Mouse (Mus musculus) hematopoietic stem cell, adult 5-6 weeks (primary cell): ENCODE measurements around the gene Clic5. TPM values are rescaled to one million over a fixed set of nuclear protein-coding genes. Genes with fewer than 3 reads are reported as not detected.

Experiments used
- ATAC-seq, 2 experiments: fragments of 125-278 bp in 1 of 2; replicated peaks in 1 of 2; 2 replicates each; pipeline ENCODE4 v1.8.0; 2016 to 2017; ENCODE audit warnings: inconsistent platforms in 2 of 2, mild to moderate bottlenecking in 2 of 2, moderate number of reproducible peaks in 2 of 2, low read depth in 1 of 2, moderate TSS enrichment in 1 of 2; ENCODE audit not compliant: low FRiP score in 2 of 2, poor library complexity in 2 of 2, severe bottlenecking in 2 of 2, insufficient read depth in 1 of 2, low TSS enrichment in 1 of 2
- total RNA-seq: library from RNA; stranded (forward); fragments of 172-1452, 232-1000 nt; gene quantifications from 2 replicates; pipeline ENCODE4 v1.2.3, GENCODE M21; 2017

The Clic5 gene
- total RNA-seq, 1 experiment from 2014 or later = 14.0 TPM

DNA sequence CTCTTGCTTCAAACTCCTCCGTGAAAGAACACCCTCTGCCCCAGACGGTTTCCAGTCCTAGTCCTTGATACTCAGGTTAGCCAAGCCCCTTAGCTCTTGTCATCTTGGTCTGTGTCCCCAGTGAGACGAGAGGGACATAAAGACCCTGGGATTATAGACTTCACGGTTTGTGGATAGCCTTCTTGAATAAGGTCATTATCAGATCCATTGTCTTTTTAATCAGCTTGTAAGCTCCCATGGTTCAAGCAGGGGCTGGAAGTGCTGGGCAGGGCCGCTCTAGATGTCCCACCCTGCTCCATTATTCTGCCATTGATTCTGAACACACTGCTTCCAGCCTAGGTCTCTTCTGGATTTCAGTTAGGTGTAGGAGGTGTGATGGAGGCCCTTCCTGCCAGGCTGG lies 55.7 kb downstream of the Clic5 start:
- ATAC-seq = no peak

DNA sequence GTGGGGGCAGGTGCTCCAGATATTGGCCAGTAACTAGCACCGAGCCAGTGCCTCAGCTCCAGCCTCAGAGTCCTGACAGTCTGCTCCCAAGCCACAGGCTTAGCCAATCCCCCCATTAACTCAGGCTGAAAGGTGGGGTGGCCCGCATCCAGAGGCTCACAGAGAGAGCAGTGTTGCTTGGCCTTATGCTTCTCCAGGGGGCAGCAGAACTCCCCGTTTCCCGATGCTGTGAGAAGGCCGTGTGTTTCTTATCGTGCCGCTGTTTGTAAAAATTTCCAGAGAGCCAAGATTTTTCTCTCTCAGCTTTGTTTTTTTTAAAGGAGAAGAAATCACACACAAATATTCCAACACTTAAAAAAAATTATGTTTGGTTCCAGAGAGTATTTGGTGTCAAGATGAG lies 56.2 kb downstream of the Clic5 start:
- no peak for ATAC-seq

DNA sequence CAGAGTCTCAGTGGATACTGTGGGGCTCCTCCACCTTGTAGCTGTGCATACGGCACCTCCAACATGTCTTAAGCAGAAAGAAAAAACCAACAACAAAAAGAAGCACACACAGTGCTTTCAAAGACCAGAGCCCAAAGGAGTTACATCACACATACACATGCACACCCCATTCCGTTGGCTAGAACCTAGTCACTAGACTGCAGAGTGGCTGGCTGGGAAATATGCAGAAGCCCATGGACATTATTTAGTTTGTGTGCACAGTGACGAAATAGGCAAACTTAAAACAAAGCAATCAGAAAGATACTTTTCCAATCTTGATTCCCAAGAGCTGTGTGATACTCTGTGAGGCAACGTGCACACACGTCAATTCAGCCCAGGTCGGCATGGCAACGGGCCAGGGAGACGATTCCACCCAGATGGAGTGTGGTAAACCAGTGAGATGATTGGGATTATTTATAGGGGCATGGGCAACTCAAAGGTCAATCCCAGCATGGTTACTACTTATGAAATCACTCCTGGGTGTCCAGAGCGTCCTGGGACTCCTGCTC lies 57.8 kb downstream of the Clic5 start:
- ATAC-seq = no peak

DNA sequence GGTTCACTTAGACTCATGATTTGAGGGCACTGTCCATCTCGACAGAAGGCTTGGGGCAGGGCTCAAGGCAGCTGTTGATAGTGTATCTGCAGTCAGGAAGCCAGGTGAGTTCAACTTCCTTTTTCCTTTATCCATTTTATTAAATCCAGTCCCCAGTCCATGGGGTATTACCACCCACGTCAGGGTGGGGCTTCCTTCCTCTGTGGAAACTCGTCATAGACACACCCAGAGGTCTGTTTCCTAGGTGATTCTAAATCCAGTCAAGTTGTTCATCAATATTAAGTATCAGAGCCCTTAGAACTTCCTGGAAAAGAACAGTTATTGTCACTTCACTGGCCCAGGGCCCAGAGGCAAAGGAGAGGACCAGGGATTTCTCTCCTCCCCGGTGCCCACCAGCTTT lies 61.2 kb downstream of the Clic5 start:
- no peak for ATAC-seq

DNA sequence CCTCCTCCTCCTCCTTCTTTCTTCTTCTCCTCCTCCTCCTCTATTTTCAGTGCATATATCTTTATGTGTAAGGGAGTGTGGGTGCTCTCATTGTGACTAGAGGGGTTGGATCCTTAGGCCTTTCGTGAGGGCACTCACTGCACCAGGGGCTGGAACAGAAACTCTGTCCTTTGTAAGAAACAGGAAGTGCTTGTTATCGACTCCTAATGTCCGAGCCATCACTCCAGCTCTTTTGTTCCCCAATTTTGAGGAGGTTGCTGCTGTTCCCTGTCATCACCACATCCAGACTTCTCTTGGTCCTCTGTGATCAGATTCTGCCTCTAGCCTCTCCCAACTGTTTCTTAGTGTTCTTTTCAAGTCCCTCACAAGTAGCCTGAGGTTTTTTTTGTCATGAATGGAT lies 64.3 kb downstream of the Clic5 start:
- ATAC-seq = no peak

DNA sequence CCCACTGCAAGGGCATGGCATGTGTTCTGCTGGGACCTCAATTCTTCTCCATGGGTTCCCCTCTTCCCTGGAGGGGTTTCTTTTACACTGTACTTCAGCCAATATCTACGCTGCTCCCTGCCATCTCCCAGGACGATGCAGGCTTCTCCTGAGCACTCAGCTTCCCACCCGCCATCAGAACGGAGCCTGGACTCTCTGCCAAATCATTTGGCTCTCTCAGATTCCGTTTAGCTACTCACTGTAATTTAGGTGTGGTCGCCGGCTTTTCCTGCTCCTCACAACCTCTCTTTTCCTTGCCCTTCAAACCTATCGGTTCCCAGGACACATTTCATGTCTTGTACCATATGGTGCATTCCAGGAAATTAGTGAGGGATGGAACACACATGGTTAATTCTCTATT lies 66.3 kb downstream of the Clic5 start:
- ATAC-seq = no peak

DNA sequence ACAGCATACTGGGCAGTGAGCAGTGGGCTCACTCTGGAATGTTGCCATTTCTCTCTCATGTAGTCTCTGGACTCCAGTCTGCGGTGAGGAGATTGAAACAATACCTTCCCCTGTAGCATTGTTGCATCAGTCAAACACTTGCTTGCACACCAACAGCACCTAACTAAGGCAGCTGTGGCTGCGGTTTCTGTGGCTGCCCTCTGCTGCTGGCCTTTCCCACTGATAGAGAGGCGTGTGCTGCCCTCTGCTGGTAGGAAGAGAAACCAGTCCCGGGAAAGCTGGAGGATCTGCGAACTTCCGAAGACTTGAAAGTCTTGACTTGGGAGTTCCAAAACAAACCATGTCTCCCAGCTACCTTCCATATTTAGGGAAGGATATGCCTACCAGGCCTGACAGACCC lies 68.2 kb downstream of the Clic5 start:
- ATAC-seq = peak; percentile 93 to 97

DNA sequence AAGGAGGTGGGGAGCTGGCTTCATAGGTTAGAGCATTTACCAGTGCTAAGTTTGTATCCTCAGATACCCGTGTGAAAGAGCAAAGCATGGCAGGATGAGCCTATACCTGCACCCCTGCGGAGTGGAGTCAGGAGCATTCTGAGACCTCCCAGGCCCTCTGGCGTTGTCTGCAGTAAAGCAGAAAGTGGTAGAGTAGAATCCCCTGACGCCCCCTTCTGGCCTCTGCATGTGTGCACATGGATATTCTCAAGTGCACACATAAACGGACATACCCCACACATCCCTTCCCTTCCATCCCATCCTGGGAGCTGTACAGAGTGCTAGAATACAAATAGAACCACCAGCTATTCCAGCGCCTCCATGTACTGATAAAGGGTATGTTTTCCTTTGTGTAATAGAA lies 70.9 kb downstream of the Clic5 start:
- ATAC-seq = no peak

DNA sequence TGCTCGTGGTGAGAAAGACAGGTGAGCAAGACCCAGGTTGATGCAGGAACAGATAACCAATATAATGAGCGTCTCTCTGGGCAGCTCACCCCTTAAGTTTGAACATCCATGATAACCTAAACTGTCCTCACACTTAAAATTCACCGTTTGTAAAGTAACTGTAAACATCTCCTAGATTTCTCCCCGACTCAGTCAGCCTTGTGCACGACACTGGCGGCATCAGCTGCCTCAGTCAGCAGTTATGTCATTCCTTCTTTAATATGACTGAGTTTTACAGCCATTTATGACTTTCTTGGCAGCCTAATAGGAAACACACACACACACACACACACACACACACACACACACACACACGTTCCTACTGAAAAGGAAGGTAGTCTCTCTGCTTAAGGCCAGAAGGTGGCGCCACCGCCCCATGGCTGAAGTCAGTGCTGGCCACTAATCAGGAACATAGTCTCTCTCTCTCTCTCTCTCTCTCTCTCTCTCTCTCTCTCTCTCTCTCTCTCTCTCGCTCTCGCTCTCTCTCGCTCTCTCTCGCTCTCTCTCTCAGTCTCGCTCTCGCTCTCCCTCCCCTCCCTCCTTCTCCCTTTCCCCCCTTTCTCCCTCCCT lies 73.3 kb downstream of the Clic5 start:
- ATAC-seq = peak; percentile 75 to 77

DNA sequence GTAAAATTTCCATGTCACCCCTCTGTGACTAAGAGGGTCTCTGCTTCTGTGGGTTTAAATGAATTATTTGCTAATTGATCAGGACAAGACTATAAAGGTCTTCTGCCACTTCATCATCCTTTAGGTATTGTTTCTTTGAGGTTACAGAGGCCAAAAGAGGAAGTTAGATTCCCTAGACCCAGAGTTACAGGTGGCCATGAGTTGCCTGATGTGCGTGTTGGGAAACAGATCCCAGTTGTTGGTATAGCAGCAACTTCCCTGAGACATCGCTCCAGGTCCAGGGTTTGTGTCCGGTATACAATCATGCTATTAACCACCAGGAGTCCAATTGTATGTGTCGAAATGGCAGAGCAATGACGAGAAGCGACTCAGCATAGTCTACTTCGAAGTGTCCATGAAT lies 81.7 kb downstream of the Clic5 start:
- ATAC-seq = peak in 1 of 2 experiments; percentile 39; a peak in 1 of 4 replicates

DNA sequence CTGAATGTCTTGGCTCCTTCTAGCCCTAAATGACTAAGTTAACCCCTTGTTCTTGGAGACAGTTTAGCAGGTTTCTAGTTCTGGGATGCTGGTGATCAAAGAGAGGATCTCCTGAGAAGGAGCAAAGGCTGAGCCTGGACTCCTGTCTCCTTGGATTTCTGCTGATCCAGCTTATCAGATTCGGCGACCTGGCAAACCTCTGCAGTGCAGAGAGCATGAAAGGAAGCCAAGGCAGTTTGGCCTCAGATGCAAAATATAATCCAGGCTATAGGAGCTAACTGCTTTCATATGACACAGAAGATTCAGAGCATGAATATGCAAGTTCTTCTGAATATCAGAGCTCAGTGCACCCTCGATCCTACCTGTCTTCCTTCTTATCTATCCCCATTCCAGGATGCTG lies 83.0 kb downstream of the Clic5 start:
- ATAC-seq = no peak

DNA sequence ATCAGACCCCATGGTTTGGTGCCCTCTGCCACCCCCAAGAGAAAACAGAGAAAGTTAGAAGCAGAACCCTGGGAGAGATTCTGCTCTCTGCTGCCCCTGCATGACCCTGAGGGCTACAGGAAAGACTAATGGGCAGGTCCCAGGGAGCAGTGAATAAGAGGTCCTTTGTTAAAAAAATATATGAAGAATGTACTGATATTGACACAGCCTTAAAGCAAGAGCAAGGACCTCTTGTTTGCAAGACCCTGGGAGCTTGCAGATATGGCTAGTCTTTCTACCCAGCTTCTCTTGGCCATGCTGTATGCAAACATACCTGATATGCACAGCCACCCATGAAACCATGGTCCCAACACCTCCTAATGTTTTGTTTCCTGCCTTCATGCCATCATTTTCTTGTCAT lies 86.4 kb downstream of the Clic5 start:
- no peak for ATAC-seq

DNA sequence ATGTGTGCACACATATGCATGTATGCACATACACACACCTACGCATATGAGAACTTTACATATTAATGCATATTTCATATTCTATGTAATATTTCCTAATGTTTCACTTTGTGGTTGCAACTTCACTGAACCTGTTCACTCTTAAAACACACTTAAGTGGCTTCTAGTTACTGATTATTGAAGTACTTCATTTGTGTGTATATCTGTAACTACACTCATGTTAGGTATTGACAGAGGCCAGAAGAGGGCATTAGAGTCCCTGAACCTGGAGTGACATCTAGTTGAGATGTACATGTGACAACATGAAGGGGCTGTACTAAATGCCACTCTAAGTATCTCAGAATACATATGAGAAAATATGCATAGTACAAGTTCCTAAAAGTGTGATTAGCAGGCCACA lies 99.9 kb downstream of the Clic5 start:
- ATAC-seq = no peak

DNA sequence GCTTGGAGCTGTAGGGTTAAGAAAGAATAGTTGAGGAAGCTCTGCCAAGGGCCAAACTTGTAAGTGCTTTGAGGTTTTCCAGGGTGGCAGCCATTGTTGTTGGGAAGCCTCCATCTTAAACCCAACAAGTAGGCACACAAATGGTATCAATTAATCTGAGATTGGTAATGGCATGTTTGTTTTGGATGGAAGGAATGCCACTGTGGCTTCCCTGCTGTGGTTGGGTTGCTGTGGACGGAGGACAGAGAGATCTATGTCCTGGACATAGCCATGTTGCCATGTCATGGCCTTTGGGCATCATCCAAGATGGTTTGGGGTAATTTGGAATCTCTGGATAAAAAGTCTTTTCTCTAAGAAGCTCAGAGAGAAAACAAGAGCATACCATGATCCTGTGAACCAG lies 108.8 kb downstream of the Clic5 start:
- no peak for ATAC-seq

DNA sequence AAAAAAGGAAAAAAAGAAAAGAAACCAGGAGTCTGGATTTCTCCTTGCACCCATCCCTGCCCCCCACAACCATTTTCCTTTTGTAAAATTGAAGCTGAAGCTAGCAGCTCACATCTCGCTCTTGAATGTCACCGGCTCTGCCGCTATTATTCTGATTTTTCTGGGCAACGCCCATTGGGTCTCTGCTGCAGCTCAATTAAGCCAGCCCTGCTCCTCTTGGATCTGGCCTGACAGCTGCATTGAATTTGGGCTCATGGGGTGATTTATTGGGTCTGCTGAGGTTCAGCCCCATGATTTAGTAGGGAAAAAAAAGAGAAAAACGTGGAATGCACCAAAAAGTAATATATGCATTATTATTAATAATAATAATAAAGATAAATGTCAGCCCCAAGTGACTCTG lies 111.9 kb downstream of the Clic5 start:
- no peak for ATAC-seq

DNA sequence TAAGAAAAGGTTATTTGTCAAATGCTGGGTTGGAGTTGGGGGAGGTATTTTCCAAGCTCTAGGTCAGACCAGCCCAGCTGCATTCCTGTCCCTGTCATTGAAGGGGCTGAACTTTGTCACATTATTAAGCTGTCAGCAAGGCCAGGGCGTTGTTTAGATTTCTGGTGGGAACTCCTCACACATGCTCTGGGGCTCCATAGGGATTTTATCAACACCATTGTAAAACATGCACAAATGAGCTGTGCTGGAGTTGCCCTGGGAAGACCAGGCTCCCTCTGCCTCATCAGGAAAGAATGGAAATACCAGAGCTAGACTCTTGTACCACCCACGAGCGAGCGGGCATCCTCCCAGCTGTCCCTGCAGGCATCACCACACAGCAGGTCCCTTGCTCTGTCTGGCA lies 112.3 kb downstream of the Clic5 start:
- ATAC-seq = no peak

DNA sequence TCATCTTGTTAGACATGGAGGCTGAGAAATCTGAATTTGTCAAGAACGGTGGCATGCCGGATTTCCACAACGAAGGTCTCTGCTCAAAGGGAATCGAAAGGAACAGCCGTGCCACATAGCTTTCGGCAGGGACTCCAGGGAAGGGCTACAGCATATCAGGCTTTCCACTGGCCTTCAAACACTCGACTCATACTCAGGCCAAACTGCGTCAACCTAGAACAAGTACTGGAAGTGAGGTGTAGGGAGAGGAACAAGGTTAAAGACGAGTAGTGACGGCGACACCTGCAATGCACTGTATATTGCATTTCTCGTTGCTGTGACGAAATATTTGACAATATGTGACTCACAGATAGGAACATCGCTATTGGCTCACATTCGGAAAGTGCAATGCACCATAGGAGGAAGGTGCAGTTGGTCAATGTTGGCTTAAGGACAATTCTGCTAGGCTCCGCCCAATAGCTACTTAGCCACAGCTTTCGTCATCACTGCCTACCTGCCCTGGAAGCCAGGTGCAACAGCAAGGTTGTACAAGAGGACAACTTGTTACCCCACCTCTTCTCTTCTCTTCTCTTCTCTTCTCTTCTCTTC lies 112.9 kb downstream of the Clic5 start:
- peak in 1 of 2 experiments; percentile 53; a peak in 1 of 4 replicates for ATAC-seq

DNA sequence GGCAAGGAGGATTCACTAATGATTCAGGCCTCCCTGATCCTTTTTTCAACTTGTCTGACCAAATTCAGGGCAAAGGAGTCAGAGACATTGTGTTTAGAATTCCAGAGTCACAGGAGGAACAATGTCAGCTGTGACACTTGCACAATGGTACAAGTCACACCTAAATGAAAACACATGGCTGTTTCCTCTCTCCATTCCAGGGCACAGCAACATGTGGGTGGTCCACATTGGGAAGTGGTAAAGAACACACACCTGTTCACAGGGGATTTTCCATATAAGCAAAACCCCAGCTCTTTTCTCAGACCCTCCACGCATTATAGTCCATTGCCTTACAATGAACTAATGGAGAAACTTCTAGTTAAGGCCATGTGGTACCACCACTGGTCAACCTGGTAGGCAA lies 115.7 kb downstream of the Clic5 start:
- no peak for ATAC-seq
